Mouse (Mus musculus) hindbrain, embryonic 14.5 days (tissue): ENCODE measurements around the gene Ston2. TPM values are rescaled to one million over a fixed set of nuclear protein-coding genes. Genes with fewer than 3 reads are reported as not detected.
A peak's percentile ranks its signal among the peaks of the same experiment; 100 is the strongest.

Experiments used
- ATAC-seq: fragments of 200-750 bp; cut with Nextera tagmentation; 2 replicates; pipeline ENCODE4 v1.8.0; 2017; ENCODE audit warnings: moderate number of reproducible peaks, mild to moderate bottlenecking, moderate TSS enrichment, moderate library complexity; ENCODE audit not compliant: low FRiP score
- DNase-seq: peaks from one replicate; pipeline ENCODE4 v3.0.0-alpha.2; 2015; ENCODE audit warnings: low spot score
- H3K27ac ChIP-seq: fragments of 300-500 bp; sonication (generic); 2 replicates; pipeline ENCODE4 v1.5.1; 2014; ENCODE audit warnings: mild to moderate bottlenecking, moderate library complexity
- H3K27me3 ChIP-seq: fragments of 300-500 bp; sonication (generic); 2 replicates; pipeline ENCODE4 v1.6.1; 2014; ENCODE audit warnings: mild to moderate bottlenecking, low read length, mixed read lengths; ENCODE audit not compliant: control insufficient read depth, insufficient read depth
- H3K36me3 ChIP-seq: fragments of 300-500 bp; sonication (generic); replicated peaks from 2 replicates; pipeline ENCODE4 v1.6.1; 2014; ENCODE audit not compliant: control insufficient read depth, insufficient read depth
- H3K4me1 ChIP-seq: fragments of 300-500 bp; sonication (generic); replicated peaks from 2 replicates; pipeline ENCODE4 v1.6.1; 2014; ENCODE audit warnings: antibody characterized with exemption, low read length, mixed read lengths; ENCODE audit not compliant: control insufficient read depth, insufficient read depth
- H3K4me2 ChIP-seq: fragments of 300-500 bp; sonication (generic); replicated peaks from 2 replicates; pipeline ENCODE4 v1.6.1; 2014; ENCODE audit warnings: mild to moderate bottlenecking, moderate library complexity
- H3K4me3 ChIP-seq: fragments of 300-500 bp; sonication (generic); replicated peaks from 2 replicates; pipeline ENCODE4 v1.5.1; 2014; ENCODE audit warnings: mild to moderate bottlenecking, low read length
- H3K9ac ChIP-seq: fragments of 300-500 bp; sonication (generic); 2 replicates; pipeline ENCODE4 v1.6.1; 2014
- H3K9me3 ChIP-seq: fragments of 300-500 bp; sonication (generic); 2 replicates; pipeline ENCODE4 v1.6.1; 2016; ENCODE audit warnings: low read length; ENCODE audit not compliant: control insufficient read depth
- WGBS: fragments of 180-500 bp; shearing (Covaris S2); extraction: QIAGEN DNeasy Blood & Tissue Kit; methylation state at CpG from one replicate; pipeline ENCODE4 v1.1.7; 2014; 5-methylcytosine and 5-hydroxymethylcytosine counted together
- polyA plus RNA-seq: library from polyadenylated mRNA; unstranded; fragments of >200 nt; fragmentation: Nextera tagmentation; extraction: Ambion mirVana; gene quantifications from 2 replicates; pipeline ENCODE4 v1.2.1, GENCODE M21; 2014

Gene Ston2
- polyA plus RNA-seq, 1 experiment from 2014 or later = 9.5 TPM

GRCm38 (mm10) chr12:91607678-91608077 lies 180.5 kb downstream of the Ston2 start:
- Histone ChIP-seq H3K9me3 (no peaks in the 10 kb centered on the region), H3K27ac (no peak overlapping the region), H3K4me3 (no peak overlapping the region), H3K36me3 (no peaks in the 10 kb centered on the region), H3K27me3 (no peaks in the 10 kb centered on the region), H3K4me2 (no peak overlapping the region), H3K9ac (no peak overlapping the region), H3K4me1 (no peaks in the 10 kb centered on the region)
- no peak for DNase-seq
- no peak for ATAC-seq
- 13% methylated on average over 7 of the region's 7 CpGs for WGBS

- H3K27ac ChIP-seq = no peak overlapping the region
- no peak overlapping the region for H3K9ac ChIP-seq
- WGBS = 92% methylated on average over 13 of the region's 13 CpGs
- no peaks in the 10 kb centered on the region for H3K36me3 ChIP-seq
- H3K9me3 ChIP-seq = no peaks in the 10 kb centered on the region
- H3K4me2 ChIP-seq = no peak overlapping the region
- no peak for DNase-seq
- no peaks in the 10 kb centered on the region for H3K4me1 ChIP-seq
- H3K27me3 ChIP-seq = no peaks in the 10 kb centered on the region
- H3K4me3 ChIP-seq = no peak overlapping the region
- no peak for ATAC-seq
Measured at GRCm38 (mm10) chr12:91606651-91607050, 181.5 kb downstream of the Ston2 start.

GRCm38 (mm10) chr12:91604600-91604999 lies 183.6 kb downstream of the Ston2 start:
- Histone ChIP-seq H3K27me3 (no peaks in the 10 kb centered on the region), H3K27ac (no peak overlapping the region), H3K4me1 (no peaks in the 10 kb centered on the region), H3K4me3 (no peak overlapping the region), H3K4me2 (no peak overlapping the region), H3K9me3 (no peaks in the 10 kb centered on the region), H3K36me3 (no peaks in the 10 kb centered on the region), H3K9ac (no peak overlapping the region)
- no peak for DNase-seq
- ATAC-seq = no peak
- 77% methylated on average over 6 of the region's 6 CpGs for WGBS

- peaks cover 9% of the 10 kb centered on the region for H3K4me1 ChIP-seq
- H3K27ac ChIP-seq = no peak overlapping the region
- no peak overlapping the region for H3K4me2 ChIP-seq
- no peaks in the 10 kb centered on the region for H3K36me3 ChIP-seq
- H3K4me3 ChIP-seq = no peak overlapping the region
- H3K9me3 ChIP-seq = no peaks in the 10 kb centered on the region
- no peaks in the 10 kb centered on the region for H3K27me3 ChIP-seq
- ATAC-seq (no peak), DNase-seq (no peak)
- 94% methylated on average over 3 of the region's 3 CpGs for WGBS
- H3K9ac ChIP-seq = no peak overlapping the region
Measured at GRCm38 (mm10) chr12:91592128-91592527, 196.1 kb downstream of the Ston2 start.

GRCm38 (mm10) chr12:91591191-91591590 lies 197.0 kb downstream of the Ston2 start:
- H3K36me3 ChIP-seq = no peaks in the 10 kb centered on the region
- peak overlapping the region; percentile 95 for H3K4me3 ChIP-seq
- no peak for ATAC-seq
- 88% methylated on average over 1 of the region's 1 CpGs for WGBS
- no peak for DNase-seq
- peak overlapping the region; percentile 100; the same call in 1 of the 2 replicates for H3K27ac ChIP-seq
- no peaks in the 10 kb centered on the region for H3K27me3 ChIP-seq
- H3K9me3 ChIP-seq = no peaks in the 10 kb centered on the region
- peak overlapping the region; percentile 100; the same call in 1 of the 2 replicates for H3K9ac ChIP-seq
- H3K4me1 ChIP-seq = peaks cover 18% of the 10 kb centered on the region
- H3K4me2 ChIP-seq = peak overlapping the region; percentile 82

- DNase-seq (no peak), ATAC-seq (no peak)
- peaks cover 18% of the 10 kb centered on the region for H3K4me1 ChIP-seq
- H3K4me3 ChIP-seq = peak overlapping the region; percentile 95
- H3K4me2 ChIP-seq = peak overlapping the region; percentile 82
- 23% methylated on average over 6 of the region's 6 CpGs for WGBS
- no peaks in the 10 kb centered on the region for H3K9me3 ChIP-seq
- peak overlapping the region; percentile 100 for H3K27ac ChIP-seq
- H3K9ac ChIP-seq = peak overlapping the region; percentile 100
- H3K27me3 ChIP-seq = no peaks in the 10 kb centered on the region
- peaks cover 3% of the 10 kb centered on the region; the same call in 1 of the 2 replicates for H3K36me3 ChIP-seq
Measured at GRCm38 (mm10) chr12:91590716-91591115, 197.5 kb downstream of the Ston2 start.

GRCm38 (mm10) chr12:91589847-91590690 lies 198.1 kb downstream of the Ston2 start, which contains the start of gene Gtf2a1:
TSS of gene Gtf2a1 (minus strand) at chr12:91590487.
- Histone ChIP-seq H3K27ac (peak within 1 kb of the TSS; percentile 100), H3K27me3 (no peaks in the 10 kb centered on the region), H3K9ac (peak within 1 kb of the TSS; percentile 100), H3K4me3 (peak within 1 kb of the TSS; percentile 95), H3K4me2 (peak within 1 kb of the TSS; percentile 82), H3K36me3 (peaks cover 9% of the 10 kb centered on the region), H3K9me3 (no peaks in the 10 kb centered on the region), H3K4me1 (peaks cover 18% of the 10 kb centered on the region)
- WGBS = under 1% methylated on average over 69 of the region's 99 CpGs
- DNase-seq (peak; percentile 97), ATAC-seq (peak; percentile 85)

GRCm38 (mm10) chr12:91589542-91589846 lies 198.7 kb downstream of the Ston2 start:
- Histone ChIP-seq H3K4me2 (peak overlapping the region; percentile 28; the same call in 1 of the 2 replicates), H3K4me1 (peaks cover 24% of the 10 kb centered on the region), H3K36me3 (peaks cover 15% of the 10 kb centered on the region), H3K9ac (peak overlapping the region; percentile 100), H3K27me3 (no peaks in the 10 kb centered on the region), H3K9me3 (no peaks in the 10 kb centered on the region), H3K4me3 (peak overlapping the region; percentile 95), H3K27ac (peak overlapping the region; percentile 100)
- ATAC-seq (no peak), DNase-seq (no peak)
- WGBS = 0% methylated on average over 11 of the region's 11 CpGs

- no peaks in the 10 kb centered on the region for H3K27me3 ChIP-seq
- DNase-seq (peak; percentile 72), ATAC-seq (peak; percentile 8; the same call in 1 of the 2 replicates)
- peak overlapping the region; percentile 100 for H3K9ac ChIP-seq
- H3K4me2 ChIP-seq = peak overlapping the region; percentile 60
- under 1% methylated on average over 81 of the region's 83 CpGs for WGBS
- H3K27ac ChIP-seq = peak overlapping the region; percentile 100
- peak overlapping the region; percentile 95 for H3K4me3 ChIP-seq
- H3K36me3 ChIP-seq = peaks cover 21% of the 10 kb centered on the region
- peaks cover 28% of the 10 kb centered on the region for H3K4me1 ChIP-seq
- no peaks in the 10 kb centered on the region for H3K9me3 ChIP-seq
Measured at GRCm38 (mm10) chr12:91588670-91589541, 199.3 kb downstream of the Ston2 start.
